Mouse (Mus musculus) cerebellum, adult (tissue): ENCODE results near the gene Rptor.
A peak's percentile ranks its signal among the peaks of the same experiment; 100 is the strongest.

Source experiments
- ATAC-seq: cut with Nextera tagmentation; 2 replicates; pipeline ENCODE4 v1.9.2; 2017; ENCODE audit warnings: mild to moderate bottlenecking, moderate library complexity, mixed read lengths; ENCODE audit not compliant: insufficient number of reproducible peaks, low FRiP score, low TSS enrichment

The Rptor gene

DNA sequence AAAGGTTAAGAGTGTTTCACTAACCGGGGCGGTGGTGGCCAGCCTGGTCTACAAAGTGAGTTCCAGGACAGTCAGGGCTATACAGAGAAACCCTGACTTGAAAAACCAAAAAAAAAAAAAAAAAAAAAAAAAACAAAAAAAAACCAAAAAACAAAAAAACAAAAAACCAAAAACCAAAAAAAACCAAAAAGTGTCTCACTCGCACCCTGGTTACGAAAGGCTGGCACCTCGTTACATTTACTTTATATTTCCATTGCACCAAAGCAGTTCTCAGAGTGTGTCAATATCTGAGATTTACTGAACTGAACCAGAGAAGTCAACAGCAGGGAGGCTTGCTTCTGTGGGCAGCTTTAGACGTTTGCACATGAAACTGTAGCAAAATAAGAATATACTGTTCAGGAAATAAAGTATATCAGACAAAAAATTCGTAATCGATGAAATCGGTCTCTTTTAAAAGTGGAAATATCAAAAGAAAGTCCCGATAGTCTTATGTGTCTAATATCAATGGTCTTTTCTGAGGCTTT, 466 bp upstream of the Rptor start:
- ATAC-seq: no peak

- ATAC-seq: no peak
Measured at GRCm38 (mm10) chr11:119603527-119603905, 811 bp downstream of the Rptor start.

DNA sequence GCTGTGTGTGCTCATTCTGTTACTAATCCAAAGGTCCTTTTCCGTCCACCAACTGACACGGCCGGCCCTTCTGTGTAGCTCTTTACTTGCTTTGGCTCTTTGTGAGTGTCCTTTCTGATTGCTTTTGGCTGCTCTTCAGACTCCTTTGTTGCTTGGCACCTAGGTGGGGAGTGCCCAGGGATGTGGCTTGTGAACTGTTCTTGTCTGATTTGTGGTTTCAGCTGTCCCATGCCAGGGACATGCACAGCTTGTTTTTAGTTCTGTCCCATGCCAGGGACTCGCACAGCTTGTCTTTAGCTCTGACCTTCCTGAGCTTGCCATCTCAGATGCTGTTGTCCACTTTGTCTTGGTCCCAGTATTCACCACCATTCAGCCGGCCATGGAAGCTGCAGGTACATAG, 4.8 kb downstream of the Rptor start:
- no peak for ATAC-seq

- ATAC-seq: no peak
Measured at GRCm38 (mm10) chr11:119611496-119611895, 8.8 kb downstream of the Rptor start.

DNA sequence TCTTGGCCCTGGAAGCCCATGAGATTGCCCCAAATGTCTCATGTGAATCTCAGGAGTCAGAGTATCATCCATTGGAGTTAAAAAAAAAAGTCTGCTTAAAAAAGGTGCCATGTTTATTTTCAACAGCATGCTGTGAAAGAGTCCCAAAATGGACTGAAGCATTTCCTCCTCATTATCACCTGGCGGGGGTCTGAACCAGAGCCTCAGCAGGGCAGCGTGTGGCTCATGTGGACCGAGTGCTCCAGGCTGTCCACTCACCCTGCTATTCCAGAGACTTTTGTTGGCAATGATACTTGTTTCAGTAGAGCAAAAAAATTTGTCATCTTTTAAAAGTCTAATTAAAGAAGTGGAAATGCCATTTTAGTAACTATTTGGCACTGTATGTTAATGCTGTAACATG, 9.5 kb downstream of the Rptor start:
- no peak for ATAC-seq

DNA sequence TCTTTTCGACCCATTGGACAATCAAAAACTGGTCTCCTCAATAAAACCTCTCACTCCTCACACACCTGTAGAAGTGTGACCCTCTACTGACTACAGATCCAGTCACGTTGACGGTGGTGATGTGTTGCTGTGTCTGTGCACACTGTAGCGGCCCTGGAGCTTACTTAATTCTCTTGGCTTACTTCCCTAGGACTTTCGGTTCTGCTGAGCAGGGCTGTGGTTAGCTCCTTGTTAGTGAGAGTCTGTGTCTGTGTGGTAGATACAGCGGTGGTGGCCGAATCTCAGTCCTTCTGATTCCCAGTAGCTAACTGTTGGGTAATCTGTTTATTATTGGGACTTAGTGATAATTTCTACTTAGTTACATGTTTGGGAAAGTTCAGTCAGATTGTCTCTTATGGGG, 12.4 kb downstream of the Rptor start:
- ATAC-seq: no peak

- no peak for ATAC-seq
Measured at GRCm38 (mm10) chr11:119618763-119619162, 16.1 kb downstream of the Rptor start.

GRCm38 (mm10) chr11:119621266-119621665, 18.6 kb downstream of the Rptor start:
- ATAC-seq: no peak

DNA sequence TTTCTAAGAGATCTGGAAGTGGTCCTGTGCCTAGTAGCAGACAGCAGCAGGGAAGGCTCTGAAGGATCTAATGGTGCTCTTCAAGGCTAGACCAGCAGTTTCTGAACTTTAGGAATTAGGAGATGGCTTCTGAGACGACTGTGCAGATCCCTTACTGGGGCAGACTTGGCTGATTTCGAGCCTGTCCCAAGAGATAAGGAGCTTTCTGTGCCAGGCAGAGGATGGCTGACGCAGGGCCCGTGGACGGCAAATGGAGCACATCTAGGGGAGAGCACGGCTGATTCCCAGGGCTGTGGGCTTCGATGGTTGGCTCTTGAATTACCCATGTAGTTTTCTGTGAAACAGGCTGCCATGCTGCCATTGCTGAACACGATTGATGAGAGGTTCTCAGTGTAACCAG, 21.1 kb downstream of the Rptor start:
- ATAC-seq: no peak

- no peak for ATAC-seq
Measured at GRCm38 (mm10) chr11:119624401-119624800, 21.7 kb downstream of the Rptor start.

DNA sequence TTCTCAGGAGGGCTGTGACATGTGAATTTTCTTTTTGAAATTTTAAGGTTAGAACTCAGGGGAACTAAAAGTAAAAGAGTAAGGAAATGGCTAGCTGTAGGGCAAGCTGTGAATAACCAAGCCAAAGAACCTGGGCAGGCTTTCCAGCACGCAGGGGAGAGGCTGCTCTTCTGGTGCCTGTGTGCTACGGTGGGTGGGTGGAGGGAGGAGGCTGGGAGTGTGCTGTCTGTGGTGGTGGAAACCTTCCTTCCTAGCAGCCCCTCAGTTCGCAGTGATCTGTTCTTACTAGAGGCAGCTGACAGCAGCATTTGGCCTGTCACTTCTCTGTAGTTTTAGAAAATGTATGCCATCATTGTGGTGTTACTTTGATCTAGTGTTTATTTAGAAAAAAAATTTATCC, 22.2 kb downstream of the Rptor start:
- no peak for ATAC-seq

- ATAC-seq: no peak
Measured at GRCm38 (mm10) chr11:119625476-119625875, 22.8 kb downstream of the Rptor start.

- ATAC-seq: no peak
Measured at GRCm38 (mm10) chr11:119625943-119626342, 23.2 kb downstream of the Rptor start.

DNA sequence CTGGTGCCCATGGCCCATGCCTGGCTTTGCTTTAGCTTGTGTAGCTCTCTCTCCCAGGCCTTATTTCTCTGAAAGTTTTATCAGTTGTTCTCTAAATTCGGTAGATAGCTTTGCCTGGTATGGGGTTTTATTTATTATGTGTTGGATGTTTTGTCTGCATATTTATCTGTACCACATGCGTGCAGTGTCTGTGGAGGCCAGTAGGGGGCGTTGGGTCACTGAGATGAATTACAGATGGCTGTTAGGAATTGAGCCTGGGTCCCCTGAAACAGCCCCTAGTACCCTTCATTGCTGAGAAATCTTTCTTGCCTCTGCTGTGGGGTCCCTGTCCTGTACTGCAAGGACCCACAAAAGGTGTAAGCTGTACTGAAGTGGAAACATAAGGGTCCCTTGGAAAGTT, 24.5 kb downstream of the Rptor start:
- ATAC-seq: no peak

DNA sequence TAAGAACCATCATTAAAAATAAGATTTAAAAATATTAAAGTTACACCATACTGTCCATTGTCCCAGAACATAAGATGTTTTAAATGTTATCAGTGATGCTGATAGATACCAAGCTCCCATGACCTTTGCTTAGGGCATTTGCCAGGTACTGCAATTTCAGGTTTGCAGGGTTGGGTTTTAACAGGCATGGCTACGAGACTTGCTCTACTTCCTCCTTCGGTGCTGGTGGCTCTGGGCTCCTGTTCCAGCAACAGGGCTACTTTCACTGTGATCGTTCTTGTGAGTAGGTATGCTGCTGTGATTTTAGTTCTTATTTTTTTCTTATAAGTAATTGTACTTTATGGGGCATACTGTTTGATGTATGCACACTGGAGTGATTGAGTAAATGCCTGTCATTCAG, 26.4 kb downstream of the Rptor start:
- no peak for ATAC-seq

- ATAC-seq: no peak
Measured at GRCm38 (mm10) chr11:119630329-119630728, 27.6 kb downstream of the Rptor start.

- no peak for ATAC-seq
Measured at GRCm38 (mm10) chr11:119631222-119631870, 28.6 kb downstream of the Rptor start.

DNA sequence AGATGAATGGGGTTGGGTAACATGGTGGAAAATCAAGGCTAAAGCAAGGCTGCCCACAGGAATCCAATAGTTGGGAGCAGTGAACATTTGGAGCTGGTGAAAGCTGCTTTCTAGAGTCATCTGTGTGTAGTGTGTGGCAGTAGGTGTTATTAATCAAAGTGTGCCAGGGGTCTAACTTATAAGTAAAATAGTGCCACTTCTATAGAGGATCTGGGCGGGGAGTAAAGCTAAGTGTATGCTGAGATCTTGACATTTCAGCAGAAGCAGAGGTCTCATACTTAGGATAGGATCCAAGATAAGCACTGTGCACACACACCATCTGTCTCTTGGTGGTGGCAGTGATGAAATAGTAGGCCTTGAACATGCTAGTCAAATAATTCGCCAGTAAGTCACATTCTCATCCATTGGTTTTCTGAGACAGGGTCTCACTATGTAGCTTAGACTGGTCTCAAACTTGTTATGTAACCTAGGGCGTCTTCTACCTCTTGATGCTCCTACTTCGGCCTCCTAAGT, 33.7 kb downstream of the Rptor start:
- no peak for ATAC-seq

- ATAC-seq: no peak
Measured at GRCm38 (mm10) chr11:119637519-119637918, 34.8 kb downstream of the Rptor start.

DNA sequence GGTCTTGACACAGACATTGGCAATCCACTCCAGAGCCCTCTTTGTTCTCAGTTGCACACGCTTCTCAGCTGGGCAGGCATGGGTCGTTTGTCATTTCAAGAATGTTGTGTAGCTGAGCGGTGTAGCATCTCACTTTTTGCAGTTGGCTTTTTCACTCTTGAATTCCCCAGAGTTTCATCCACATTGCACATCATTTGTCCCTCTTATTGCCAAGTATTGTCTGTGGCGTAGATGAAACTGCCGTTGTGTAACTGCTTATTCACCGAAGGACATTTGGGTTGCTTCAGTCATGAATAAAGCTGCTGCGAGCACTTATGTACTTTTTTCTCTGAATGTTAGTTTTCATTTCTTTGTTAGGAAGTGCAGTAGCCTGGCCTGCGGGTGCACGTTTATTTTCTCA, 37.8 kb downstream of the Rptor start:
- no peak for ATAC-seq

DNA sequence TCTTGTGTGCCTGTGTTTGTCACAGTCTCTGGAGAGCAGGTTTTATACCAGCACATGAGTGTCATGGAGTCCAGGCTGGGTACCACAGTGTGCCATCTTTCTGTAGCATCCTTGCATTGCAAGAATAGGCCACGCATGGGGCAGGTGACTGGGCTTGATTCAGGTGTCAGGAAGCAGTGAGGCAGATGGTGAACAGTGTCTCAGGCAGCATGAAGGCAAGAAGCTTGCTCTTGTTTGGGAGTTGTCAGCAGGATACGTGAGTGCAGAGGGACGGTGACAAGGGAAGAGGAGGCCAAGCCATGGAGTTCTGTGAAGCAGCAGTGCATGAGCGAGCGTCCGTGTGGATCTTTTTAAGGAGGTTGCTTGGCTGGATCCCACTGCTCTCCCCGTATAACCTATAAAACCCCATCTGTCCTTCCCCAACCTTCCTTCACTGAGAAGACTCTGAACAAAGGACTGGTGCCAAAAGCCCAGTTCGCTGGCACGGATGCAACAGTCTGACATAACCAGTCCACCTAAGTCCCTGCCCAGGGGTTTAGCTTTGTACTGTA, 39.2 kb downstream of the Rptor start:
- peak; percentile 64; the same call in 1 of the 2 replicates for ATAC-seq

GRCm38 (mm10) chr11:119643347-119643746, 40.6 kb downstream of the Rptor start:
- no peak for ATAC-seq
